Comparison of ENCODE assay signal across 13 mouse cellular contexts in genomic region chr2:34015640-34015995, GRCm38 (mm10).
DNase-seq lines count a peak whose midpoint lies in the region; ATAC-seq and TF ChIP-seq lines count a peak whose summit lies in the region.
"Had no signal": no experiment of that assay in that cellular context is flagged by ENCODE, and none has a peak within 500 bp of the region (broad histone marks: within the 10 kb centered on the region; RNA-seq: fewer than 3 reads in every experiment).

No protein-coding gene starts in this region.

- no peaks in the 10 kb centered on the region for H3K36me3 ChIP-seq in kidney, postnatal 0 days (ENCODE audit: insufficient read depth, low read length)
- H3K36me3 ChIP-seq in forebrain, embryonic 13.5 days (ENCODE audit: poor library complexity, severe bottlenecking) = no peaks in the 10 kb centered on the region
- H3K36me3 ChIP-seq in limb, embryonic 15.5 days = no peaks in the 10 kb centered on the region
- H3K36me3 ChIP-seq: heart, embryonic 13.5 days; neural tube, embryonic 12.5 days had no signal

- H3K9ac ChIP-seq in kidney, postnatal 0 days (ENCODE audit: low read depth, low read length) = no peak overlapping the region
- no peak overlapping the region for H3K9ac ChIP-seq in forebrain, embryonic 13.5 days
- H3K9ac ChIP-seq in limb, embryonic 15.5 days = no peak overlapping the region
- H3K9ac ChIP-seq: heart, embryonic 13.5 days; neural tube, embryonic 12.5 days had no signal

- 77% methylated on average over 7 of the region's 7 CpGs for WGBS in kidney, postnatal 0 days
- 78% methylated on average over 7 of the region's 7 CpGs for WGBS in forebrain, embryonic 13.5 days
- WGBS in limb, embryonic 15.5 days = 86% methylated on average over 7 of the region's 7 CpGs

- no peak for ATAC-seq in kidney, postnatal 0 days (replicated peaks; ENCODE audit: low FRiP score, low read depth)
- no peak for ATAC-seq in forebrain, embryonic 13.5 days
- no peak for ATAC-seq in limb, embryonic 15.5 days (ENCODE audit: insufficient number of reproducible peaks, low FRiP score, low TSS enrichment, low read depth)

- H3K27me3 ChIP-seq in kidney, postnatal 0 days (ENCODE audit: insufficient read depth, low read length) = no peaks in the 10 kb centered on the region
- H3K27me3 ChIP-seq in forebrain, embryonic 13.5 days = peaks cover 3% of the 10 kb centered on the region; the same call in 1 of the 2 replicates
- H3K27me3 ChIP-seq in limb, embryonic 15.5 days = no peaks in the 10 kb centered on the region
- H3K27me3 ChIP-seq: neural tube, embryonic 12.5 days had no signal

- no peak overlapping the region for H3K4me3 ChIP-seq in kidney, postnatal 0 days (replicated peaks; ENCODE audit: low read depth, low read length)
- H3K4me3 ChIP-seq in forebrain, embryonic 13.5 days = no peak overlapping the region
- no peak overlapping the region for H3K4me3 ChIP-seq in limb, embryonic 15.5 days
- H3K4me3 ChIP-seq: heart, embryonic 13.5 days; neural tube, embryonic 12.5 days had no signal

- H3K4me1 ChIP-seq in kidney, postnatal 0 days (replicated peaks; ENCODE audit: insufficient read depth, low read length) = no peaks in the 10 kb centered on the region; the same call in 1 of the 2 replicates
- H3K4me1 ChIP-seq in forebrain, embryonic 13.5 days = peaks cover 31% of the 10 kb centered on the region
- H3K4me1 ChIP-seq in limb, embryonic 15.5 days = peaks cover 10% of the 10 kb centered on the region
- H3K4me1 ChIP-seq: heart, embryonic 13.5 days had no signal

- no peak overlapping the region; the same call in 1 of the 2 replicates for H3K27ac ChIP-seq in kidney, postnatal 0 days
- peak overlapping the region; percentile 74 for H3K27ac ChIP-seq in forebrain, embryonic 13.5 days
- H3K27ac ChIP-seq in limb, embryonic 15.5 days = 0 out of 2 replicates have a peak overlapping the region, but pooled peaks have one; percentile 24
- H3K27ac ChIP-seq: heart, embryonic 13.5 days had no signal

- DNase-seq in adrenal gland, adult 2 months = peak; percentile 19
- no peak for DNase-seq in adrenal gland, postnatal 4 days (ENCODE audit: low spot score in 2 of 2)
- peak; percentile 7 for DNase-seq in kidney, postnatal 0 days (ENCODE audit: low spot score)
- DNase-seq in kidney, adult 11 months = no peak
- no peak for DNase-seq in frontal cortex, adult 2 months (ENCODE audit: extremely low spot score in 1 of 2, low spot score in 1 of 2)
- no peak for DNase-seq in frontal cortex, postnatal 25 days (ENCODE audit: low spot score in 2 of 2)
- DNase-seq: cerebellum, adult 18-20 months; gastrocnemius, postnatal 10 days; kidney, postnatal 14 days had no signal

- no peaks in the 10 kb centered on the region for H3K9me3 ChIP-seq in kidney, postnatal 0 days (replicated peaks; ENCODE audit: low read length)
- H3K9me3 ChIP-seq in forebrain, embryonic 13.5 days (replicated peaks) = no peaks in the 10 kb centered on the region
- H3K9me3 ChIP-seq in limb, embryonic 15.5 days = no peaks in the 10 kb centered on the region
- H3K9me3 ChIP-seq: heart, embryonic 13.5 days; neural tube, embryonic 12.5 days had no signal

- no peak for TF ChIP-seq CTCF in kidney, postnatal 0 days (IDR thresholded peaks at IDR 0.05; ENCODE audit: low read depth)

- H3K4me2 ChIP-seq in kidney, postnatal 0 days (ENCODE audit: low read length) = no peak overlapping the region
- H3K4me2 ChIP-seq in forebrain, embryonic 13.5 days = no peak overlapping the region
- no peak overlapping the region for H3K4me2 ChIP-seq in limb, embryonic 15.5 days
- H3K4me2 ChIP-seq: heart, embryonic 13.5 days; neural tube, embryonic 12.5 days had no signal

Comparison
In these comparisons a context has a peak if more than half of its experiments do, and no peak if none do; other contexts are left out.
1. DNase-seq: peak in adrenal gland, adult 2 months (single experiment) and kidney, postnatal 0 days (single experiment); none in adrenal gland, postnatal 4 days (0 of 2), kidney, adult 11 months (single experiment), frontal cortex, adult 2 months (0 of 2) and frontal cortex, postnatal 25 days (0 of 2).